Mouse (Mus musculus) liver, embryonic 16.5 days (tissue): ENCODE data around the gene Glcci1. TPM values are rescaled to one million over a fixed set of nuclear protein-coding genes. Genes with fewer than 3 reads are reported as not detected.

Experiments
- ATAC-seq: fragments of 200-750 bp; cut with Nextera tagmentation; 2 replicates; pipeline ENCODE4 v1.8.0; 2017; ENCODE audit warnings: low read depth, mild to moderate bottlenecking, moderate number of reproducible peaks, moderate library complexity
- H3K27ac ChIP-seq: fragments of 300-500 bp; sonication (generic); 2 replicates; pipeline ENCODE4 v1.5.1; 2014; ENCODE audit warnings: mild to moderate bottlenecking, low read length
- H3K27me3 ChIP-seq: fragments of 300-500 bp; sonication (generic); 2 replicates; pipeline ENCODE4 v1.6.1; 2014; ENCODE audit warnings: low read depth, low read length, mixed read lengths; ENCODE audit not compliant: control insufficient read depth, insufficient read depth
- H3K36me3 ChIP-seq: fragments of 300-500 bp; sonication (generic); 2 replicates; pipeline ENCODE4 v1.6.1; 2014; ENCODE audit warnings: mild to moderate bottlenecking; ENCODE audit not compliant: control insufficient read depth, insufficient read depth
- H3K4me1 ChIP-seq: fragments of 300-500 bp; sonication (generic); 2 replicates; pipeline ENCODE4 v1.6.1; 2014; ENCODE audit warnings: low read depth, low read length, mixed read lengths; ENCODE audit not compliant: control insufficient read depth
- H3K4me2 ChIP-seq: fragments of 300-500 bp; sonication (generic); 2 replicates; pipeline ENCODE4 v1.6.1; 2014; ENCODE audit warnings: low read depth, low read length, mixed read lengths
- H3K4me3 ChIP-seq: fragments of 300-500 bp; sonication (generic); 2 replicates; pipeline ENCODE4 v1.5.1; 2014; ENCODE audit warnings: low read depth, mild to moderate bottlenecking, low read length
- H3K9ac ChIP-seq: fragments of 300-500 bp; sonication (generic); 2 replicates; pipeline ENCODE4 v1.6.1; 2014; ENCODE audit warnings: low read depth, low read length
- H3K9me3 ChIP-seq: fragments of 300-500 bp; sonication (generic); replicated peaks from 2 replicates; pipeline ENCODE4 v1.6.1; 2016; ENCODE audit warnings: low read length; ENCODE audit not compliant: control insufficient read depth
- WGBS: fragments of 180-500 bp; shearing (Covaris S2); extraction: QIAGEN DNeasy Blood & Tissue Kit; methylation state at CpG from one replicate; pipeline ENCODE4 v1.1.7; 2014; ENCODE audit not compliant: insufficient replicate concordance; 5-methylcytosine and 5-hydroxymethylcytosine counted together
- polyA plus RNA-seq: library from polyadenylated mRNA; unstranded; fragments of >200 nt; fragmentation: Nextera tagmentation; extraction: Ambion mirVana; gene quantifications from 2 replicates; pipeline ENCODE4 v1.2.1, GENCODE M21; 2015

Glcci1 gene
- polyA plus RNA-seq, 1 experiment from 2014 or later: 1.2 TPM

GRCm38 (mm10) chr6:8504521-8505228, 4.7 kb upstream of the Glcci1 start:
- no peaks in the 10 kb centered on the region for H3K36me3 ChIP-seq
- H3K27me3 ChIP-seq: no peaks in the 10 kb centered on the region
- 72% methylated on average over 6 of the region's 6 CpGs for WGBS
- H3K4me3 ChIP-seq: no peak overlapping the region
- ATAC-seq: no peak
- H3K4me2 ChIP-seq: no peak overlapping the region
- no peak overlapping the region for H3K27ac ChIP-seq
- no peak overlapping the region for H3K9ac ChIP-seq
- H3K9me3 ChIP-seq: no peaks in the 10 kb centered on the region
- peaks cover 5% of the 10 kb centered on the region for H3K4me1 ChIP-seq

GRCm38 (mm10) chr6:8506631-8507030, 2.8 kb upstream of the Glcci1 start:
- H3K4me2 ChIP-seq: no peak overlapping the region
- no peak for ATAC-seq
- H3K9ac ChIP-seq: no peak overlapping the region
- H3K4me3 ChIP-seq: no peak overlapping the region
- H3K27ac ChIP-seq: no peak overlapping the region
- peaks cover 18% of the 10 kb centered on the region for H3K4me1 ChIP-seq
- no peaks in the 10 kb centered on the region for H3K36me3 ChIP-seq
- H3K27me3 ChIP-seq: no peaks in the 10 kb centered on the region
- no peaks in the 10 kb centered on the region for H3K9me3 ChIP-seq

- H3K27ac ChIP-seq: peak overlapping the region; percentile 99
- H3K36me3 ChIP-seq: no peaks in the 10 kb centered on the region
- peak overlapping the region; percentile 95 for H3K4me2 ChIP-seq
- H3K4me3 ChIP-seq: peak overlapping the region; percentile 95
- peak overlapping the region; percentile 86 for H3K9ac ChIP-seq
- no peaks in the 10 kb centered on the region for H3K9me3 ChIP-seq
- WGBS: 2% methylated on average over 52 of the region's 56 CpGs
- H3K4me1 ChIP-seq: peaks cover 20% of the 10 kb centered on the region
- H3K27me3 ChIP-seq: no peaks in the 10 kb centered on the region
- ATAC-seq: peak; percentile 97
Measured at GRCm38 (mm10) chr6:8508883-8509536, 390 bp upstream of the Glcci1 start.

GRCm38 (mm10) chr6:8509961-8510863, 812 bp downstream of the Glcci1 start:
- Histone ChIP-seq H3K4me1 (peaks cover 20% of the 10 kb centered on the region), H3K9me3 (no peaks in the 10 kb centered on the region), H3K9ac (peak overlapping the region; percentile 86), H3K4me2 (peak overlapping the region; percentile 84), H3K27me3 (no peaks in the 10 kb centered on the region), H3K4me3 (peak overlapping the region; percentile 95), H3K36me3 (no peaks in the 10 kb centered on the region), H3K27ac (peak overlapping the region; percentile 99)
- peak; percentile 4 for ATAC-seq
- under 1% methylated on average over 57 of the region's 73 CpGs for WGBS

- Histone ChIP-seq H3K4me3 (peak overlapping the region; percentile 95), H3K27ac (no peak overlapping the region), H3K4me2 (peak overlapping the region; percentile 84), H3K36me3 (no peaks in the 10 kb centered on the region), H3K4me1 (peaks cover 20% of the 10 kb centered on the region), H3K9me3 (no peaks in the 10 kb centered on the region), H3K27me3 (no peaks in the 10 kb centered on the region), H3K9ac (peak overlapping the region; percentile 86)
- ATAC-seq: no peak
- 24% methylated on average over 7 of the region's 7 CpGs for WGBS
Measured at GRCm38 (mm10) chr6:8510864-8511428, 1.5 kb downstream of the Glcci1 start.

- Histone ChIP-seq H3K4me1 (peaks cover 20% of the 10 kb centered on the region), H3K4me2 (peak overlapping the region; percentile 84), H3K27me3 (no peaks in the 10 kb centered on the region), H3K4me3 (peak overlapping the region; percentile 95), H3K9me3 (no peaks in the 10 kb centered on the region), H3K9ac (no peak overlapping the region; the same call in 1 of the 2 replicates), H3K36me3 (no peaks in the 10 kb centered on the region), H3K27ac (no peak overlapping the region)
- no peak for ATAC-seq
- 60% methylated on average over 3 of the region's 3 CpGs for whole genome bisulfite sequencing
Measured at GRCm38 (mm10) chr6:8511447-8511846, 2.0 kb downstream of the Glcci1 start.

- H3K9ac ChIP-seq: no peak overlapping the region
- 58% methylated on average over 8 of the region's 8 CpGs for WGBS
- no peak overlapping the region for H3K4me2 ChIP-seq
- H3K4me1 ChIP-seq: peaks cover 20% of the 10 kb centered on the region
- H3K4me3 ChIP-seq: no peak overlapping the region
- H3K27ac ChIP-seq: no peak overlapping the region
- no peaks in the 10 kb centered on the region for H3K9me3 ChIP-seq
- no peaks in the 10 kb centered on the region for H3K27me3 ChIP-seq
- H3K36me3 ChIP-seq: no peaks in the 10 kb centered on the region
- ATAC-seq: no peak
Measured at GRCm38 (mm10) chr6:8512416-8512815, 3.0 kb downstream of the Glcci1 start.

GRCm38 (mm10) chr6:8519687-8520086, 10.3 kb downstream of the Glcci1 start:
- no peak for ATAC-seq
- H3K27ac ChIP-seq: no peak overlapping the region
- no peaks in the 10 kb centered on the region for H3K27me3 ChIP-seq
- no peaks in the 10 kb centered on the region for H3K36me3 ChIP-seq
- H3K4me3 ChIP-seq: no peak overlapping the region
- H3K4me2 ChIP-seq: no peak overlapping the region
- WGBS: 87% methylated on average over 3 of the region's 3 CpGs
- no peaks in the 10 kb centered on the region for H3K4me1 ChIP-seq
- no peak overlapping the region for H3K9ac ChIP-seq
- no peaks in the 10 kb centered on the region for H3K9me3 ChIP-seq
